Mouse (Mus musculus) c-Kit-positive CD71-positive TER-119-positive erythroid progenitor cells, embryonic 14.5 days (primary cell): ENCODE data around the gene Prr3.
A peak's percentile ranks its signal among the peaks of the same experiment; 100 is the strongest.
"Not testable (repeated sequence)": the region's sequence is repeated elsewhere in the genome, so short reads cannot be mapped to it uniquely, and the experiment has no call there.

Experiments
- DNase-seq: peaks from one replicate; pipeline ENCODE4 v3.0.0-alpha.2; 2013; ENCODE audit warnings: low spot score

Prr3 gene

DNA sequence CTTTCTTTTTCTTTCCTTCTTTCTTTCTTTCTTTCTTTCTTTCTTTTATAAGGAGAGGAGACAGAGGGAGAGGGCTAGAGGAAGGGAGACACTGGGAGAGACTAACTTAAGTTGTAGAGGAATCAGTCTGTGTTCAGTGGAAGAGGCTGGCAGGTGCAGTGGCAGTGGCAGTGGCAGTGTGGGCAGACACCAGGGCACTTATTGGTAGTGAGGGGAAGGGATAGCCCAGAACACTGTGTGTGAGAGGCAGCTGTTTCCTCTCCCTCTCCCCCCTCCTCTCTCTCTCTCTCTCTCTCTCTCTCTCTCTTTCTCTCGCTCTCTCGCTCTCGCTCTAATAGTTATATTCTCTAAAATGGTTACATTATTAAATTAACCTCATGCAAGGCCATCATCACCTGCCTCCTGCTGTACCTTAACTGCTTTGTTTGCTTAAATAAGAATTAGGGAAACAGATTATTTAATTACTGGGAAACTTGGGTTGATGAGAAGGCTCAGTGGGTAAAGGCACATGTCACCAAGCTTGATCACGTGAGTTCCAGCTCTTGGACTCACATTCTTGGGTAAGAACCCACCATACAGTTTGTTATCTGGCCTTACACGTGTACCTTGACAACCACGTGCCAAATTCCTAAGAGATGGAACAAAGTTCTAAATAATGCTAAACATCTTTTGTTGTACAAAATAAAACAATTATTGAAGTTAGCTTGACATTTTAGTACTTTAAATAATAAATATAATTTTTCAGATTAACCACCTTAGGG, 18.7 kb upstream of the Prr3 start:
- no peak for DNase-seq

DNA sequence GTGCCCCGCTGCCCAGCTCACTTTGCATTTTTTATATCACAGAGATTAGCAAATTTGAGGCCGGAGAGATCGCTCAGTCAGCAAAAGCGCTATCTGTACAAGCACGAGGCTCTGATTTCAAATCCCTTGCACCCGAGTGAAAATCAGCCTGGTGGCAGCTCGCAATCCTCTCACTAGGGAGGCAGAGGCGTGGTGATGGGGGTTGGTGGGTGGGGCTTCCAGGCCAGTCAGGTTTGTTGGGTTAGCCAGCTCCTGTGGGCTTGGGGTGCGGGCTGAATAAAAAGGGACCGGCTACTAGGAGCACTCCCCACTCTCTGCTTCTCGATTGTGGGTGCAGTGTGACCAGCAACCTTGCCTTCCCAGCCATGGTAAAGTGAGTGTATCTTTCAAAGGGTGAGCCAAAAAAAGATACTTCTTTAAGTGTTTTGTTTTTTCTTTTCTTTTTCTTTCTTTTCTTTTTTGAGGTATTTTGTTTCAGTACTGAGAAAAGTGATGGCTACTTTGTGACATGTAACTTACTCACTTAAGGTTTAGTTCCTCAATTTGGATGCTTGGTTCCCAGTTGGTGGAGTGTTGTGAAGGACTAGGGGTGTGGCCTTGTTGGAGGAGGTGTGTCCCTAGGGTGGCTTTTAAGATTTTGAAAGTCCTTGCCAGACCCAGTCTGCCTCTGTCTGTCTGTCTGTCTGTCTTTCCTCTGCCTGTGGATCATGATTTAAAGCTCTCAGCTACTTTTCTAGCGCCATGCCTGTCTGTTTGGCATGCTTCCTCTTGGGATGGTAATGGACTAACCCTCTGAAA, 17.9 kb upstream of the Prr3 start:
- no peak for DNase-seq

DNA sequence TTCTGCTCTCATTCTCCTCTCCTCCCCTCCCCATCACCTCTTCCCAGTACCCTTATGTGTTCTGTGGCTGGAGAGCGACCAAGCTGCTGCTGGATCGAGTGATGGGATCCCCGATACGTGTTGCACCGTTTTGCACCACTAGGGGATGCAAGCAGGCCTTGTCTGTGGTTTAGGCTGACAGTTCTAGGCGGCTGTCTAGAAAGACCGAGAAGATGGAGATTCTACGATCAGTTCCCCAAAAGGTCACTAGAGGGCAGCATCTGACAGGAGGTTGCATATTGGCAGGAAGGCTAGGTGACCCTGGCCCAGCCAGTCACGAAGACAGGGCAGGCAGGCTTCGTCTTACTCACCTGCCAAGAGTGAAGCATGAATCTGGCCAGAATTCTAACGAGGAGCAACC, 16.9 kb upstream of the Prr3 start:
- peak; percentile 99 for DNase-seq

DNA sequence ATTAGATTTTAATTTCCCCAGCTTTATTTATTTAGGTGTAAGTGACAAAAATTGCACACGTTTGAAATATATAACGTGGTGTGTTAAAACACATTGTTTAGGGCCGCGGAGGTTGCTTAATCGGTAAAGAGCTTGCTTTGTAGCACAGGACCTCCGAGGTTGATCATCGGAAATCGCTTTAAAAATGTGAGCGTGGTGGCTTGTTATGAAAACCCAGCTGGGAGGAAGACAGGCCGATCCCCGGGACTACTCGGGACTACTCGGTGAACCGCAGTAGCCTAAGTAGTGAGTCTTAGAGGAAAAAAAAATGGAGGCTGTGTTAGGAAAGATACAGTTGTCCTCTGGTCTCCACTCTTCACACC, 14.8 kb upstream of the Prr3 start:
- no peak for DNase-seq

DNA sequence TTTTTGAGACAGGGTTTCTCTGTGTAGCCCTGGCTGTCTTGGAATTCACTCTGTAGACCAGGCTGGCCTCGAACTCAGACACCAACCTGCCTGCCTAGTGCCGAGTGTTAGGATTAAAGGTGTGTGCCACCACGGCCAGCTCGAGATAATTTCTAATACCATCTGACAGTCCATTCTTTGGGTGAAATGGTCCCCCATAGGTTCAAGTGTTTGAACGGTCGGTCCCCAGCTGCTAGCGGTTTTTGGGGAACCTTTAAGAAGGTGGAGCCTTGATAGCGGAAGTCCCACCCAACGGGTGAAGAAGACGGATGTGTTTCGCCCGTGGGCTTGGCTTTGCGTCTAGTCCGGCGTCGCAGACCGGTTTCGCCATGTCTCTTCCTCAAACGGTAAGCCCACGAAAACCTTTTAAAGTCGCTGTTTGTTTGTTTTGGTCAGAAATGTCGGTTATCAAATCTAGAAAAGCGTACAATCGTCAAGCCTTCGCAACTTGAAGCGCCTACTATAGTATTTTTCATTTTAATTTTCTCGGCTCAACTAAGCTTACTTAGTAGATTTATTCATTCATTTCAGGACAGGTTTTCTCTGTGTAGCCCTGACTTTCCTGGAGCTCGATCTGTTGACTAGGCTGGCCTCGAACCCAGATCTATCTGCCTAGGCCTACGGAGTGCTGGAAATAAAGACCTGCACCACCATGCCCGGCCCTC, 14.3 kb upstream of the Prr3 start:
- DNase-seq: peak; percentile 82

DNA sequence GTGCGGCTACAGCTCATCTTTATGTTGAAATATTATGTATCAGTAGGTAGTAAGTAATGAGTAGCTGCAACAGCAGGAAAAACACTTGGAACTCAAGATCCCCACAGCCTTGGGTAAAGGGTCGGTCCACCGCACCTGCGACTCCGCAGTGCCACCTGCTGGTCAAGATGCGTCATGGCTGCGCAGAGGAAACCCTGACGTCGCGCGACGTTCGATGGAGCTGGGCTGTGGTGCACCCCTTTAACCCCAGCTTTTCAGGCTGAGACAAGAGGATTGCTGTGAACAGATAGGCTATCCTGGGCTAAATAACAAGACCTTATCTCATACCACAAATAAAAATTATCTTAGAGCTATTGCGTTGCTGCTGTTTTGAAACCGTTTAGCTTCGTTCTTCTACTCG, 13.6 kb upstream of the Prr3 start:
- peak; percentile 78 for DNase-seq

DNA sequence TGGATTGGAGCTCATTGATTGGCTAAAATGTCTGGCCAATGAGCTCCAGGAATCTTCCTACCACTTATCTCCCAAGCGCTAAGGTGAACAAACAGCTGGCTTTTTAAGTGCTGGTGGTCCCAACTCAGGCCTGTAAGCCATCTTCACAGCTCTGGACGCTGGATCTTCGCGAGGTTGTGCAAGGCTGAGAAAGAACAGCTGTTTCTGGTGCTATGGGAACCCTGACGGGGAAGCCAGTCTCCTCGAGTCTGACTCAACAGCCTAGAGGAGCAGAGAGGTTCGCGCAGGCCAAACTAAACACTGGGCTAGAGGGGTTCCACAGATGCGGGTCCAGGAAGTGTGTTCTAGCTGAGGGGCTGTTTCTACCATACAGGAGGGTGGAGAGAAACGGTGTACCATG, 11.7 kb upstream of the Prr3 start:
- DNase-seq: no peak

DNA sequence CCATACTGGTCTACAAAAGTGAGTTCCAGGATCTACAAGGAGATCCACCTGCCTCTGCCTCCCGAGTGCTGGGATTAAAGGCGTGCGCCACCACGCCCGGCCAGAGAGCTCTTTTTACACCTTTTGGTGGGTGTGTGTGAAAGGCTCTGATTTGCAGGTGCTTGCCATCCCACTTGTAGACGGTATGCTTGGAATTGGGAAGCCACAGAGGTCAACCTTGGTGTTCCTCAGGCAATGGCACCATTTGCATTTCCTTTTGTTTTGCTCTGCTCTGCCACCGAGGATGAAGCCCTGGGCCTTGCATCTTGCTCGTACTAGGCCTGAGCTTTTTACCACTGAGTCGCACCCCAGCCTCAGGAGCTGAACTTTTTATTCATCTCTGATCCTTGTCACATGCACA, 1.7 kb upstream of the Prr3 start:
- DNase-seq: no peak

DNA sequence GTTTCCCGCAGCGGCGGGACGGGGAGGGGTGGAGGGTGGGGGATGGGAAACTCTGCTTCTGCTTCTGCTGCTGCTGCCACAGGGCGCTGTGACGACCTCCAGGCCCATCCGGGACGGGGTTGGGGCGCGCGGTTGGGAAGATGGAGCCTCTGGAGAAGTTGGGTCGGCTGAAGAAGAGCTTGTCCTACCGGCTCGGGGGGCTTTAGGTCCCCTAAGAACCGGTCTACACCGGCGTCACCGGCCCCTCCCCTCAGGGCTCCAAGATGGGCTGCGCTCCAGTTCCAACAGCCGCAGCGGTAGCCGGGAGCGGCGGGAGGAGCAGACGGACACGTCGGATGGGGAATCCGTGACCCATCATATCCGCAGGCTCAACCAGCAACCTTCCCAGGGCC, 323 bp upstream of the Prr3 start:
- DNase-seq: no peak

DNA sequence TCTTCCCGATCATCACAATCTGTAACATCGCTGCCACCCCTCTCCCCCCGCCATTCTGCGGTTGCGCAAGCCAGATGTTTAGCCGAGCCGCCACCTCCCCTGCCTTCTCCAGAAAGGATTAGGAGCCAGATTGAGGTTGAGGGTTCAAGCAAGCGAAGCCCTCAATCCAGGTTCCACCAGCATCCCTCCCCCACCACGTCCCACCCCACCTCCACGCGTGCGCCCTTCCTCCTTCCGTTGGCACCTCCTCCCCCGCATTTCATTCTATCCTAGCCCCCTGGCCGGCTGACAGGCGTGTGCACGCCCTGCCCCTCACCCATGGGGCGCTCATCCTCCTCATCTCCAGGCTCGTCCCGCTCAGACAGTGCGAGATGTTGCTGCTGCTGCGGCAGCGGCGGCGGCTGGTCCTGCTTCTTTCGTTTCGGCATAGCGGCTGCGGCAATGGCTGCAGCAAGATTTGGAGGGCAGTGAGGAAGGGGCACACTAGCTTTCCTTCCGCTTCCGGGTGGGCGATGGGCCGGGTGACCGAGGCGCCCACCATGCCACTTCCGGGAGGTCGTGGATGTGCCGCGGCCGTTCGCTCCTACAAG, 1.1 kb downstream of the Prr3 start:
- DNase-seq: no peak

DNA sequence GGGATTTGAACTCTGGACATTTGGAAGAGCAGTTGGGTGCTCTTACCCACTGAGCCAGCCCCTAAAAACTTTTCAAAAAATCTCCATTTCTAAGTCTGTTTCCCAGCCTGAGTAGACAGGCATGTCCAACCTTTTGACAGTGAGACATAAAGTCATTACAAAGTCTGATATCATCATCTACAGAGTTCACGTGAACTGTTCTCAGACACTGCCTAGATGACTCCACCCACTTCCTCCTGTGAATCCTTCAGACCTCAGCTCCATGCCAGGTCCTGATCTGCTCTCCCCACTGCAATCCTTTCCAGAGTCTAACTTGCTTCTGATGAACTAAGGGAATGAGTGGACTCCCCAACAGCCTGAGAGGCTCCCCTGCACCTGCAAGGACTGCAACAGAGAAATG, 7.9 kb downstream of the Prr3 start:
- no peak for DNase-seq

DNA sequence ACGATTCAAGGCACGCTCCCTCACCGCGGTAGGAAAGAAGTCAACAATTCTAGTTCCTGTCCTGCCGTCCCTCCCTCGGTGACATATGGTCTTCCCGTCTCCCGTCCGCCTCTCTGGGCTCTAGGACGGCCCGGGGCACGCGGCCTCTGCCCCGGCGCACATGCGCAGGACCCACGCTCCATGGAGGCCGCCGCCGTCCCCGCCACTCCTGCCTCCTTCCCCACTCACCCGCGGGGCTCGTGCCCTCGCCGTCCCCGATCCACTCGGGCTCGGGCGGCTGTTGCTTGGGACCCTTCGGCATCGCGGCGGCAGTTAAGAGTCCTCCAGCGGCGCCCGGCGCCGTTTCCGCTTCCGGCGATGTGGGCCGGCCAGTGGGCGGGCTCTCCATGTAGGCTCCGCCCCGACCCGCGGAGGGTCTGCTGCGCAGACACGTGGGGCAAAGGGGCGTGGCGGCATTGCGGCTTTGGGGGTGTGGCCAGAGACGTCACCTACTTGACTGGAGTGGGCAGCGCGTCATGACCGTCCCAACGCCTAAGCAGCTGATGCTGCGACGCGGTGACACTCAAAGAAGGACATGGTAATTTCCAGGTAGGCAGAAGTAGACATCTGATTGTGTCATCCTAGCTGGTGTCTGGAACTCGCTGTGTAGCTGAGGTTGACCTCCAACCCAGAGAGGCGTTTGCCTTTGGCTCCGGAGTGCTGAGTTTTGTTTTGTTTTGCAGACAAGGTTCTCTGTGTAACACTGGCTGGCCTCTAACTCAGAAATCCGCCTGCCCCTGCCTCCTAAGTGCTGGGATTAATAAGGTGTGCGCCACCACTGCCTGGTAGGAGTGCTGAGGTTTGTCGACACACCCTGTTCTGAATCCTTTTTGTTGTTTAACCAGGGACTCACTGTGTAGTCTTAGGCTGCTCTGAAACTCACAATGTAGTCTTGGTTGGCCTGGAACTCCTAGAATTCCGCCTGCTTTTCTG, 10.3 kb downstream of the Prr3 start, which contains the start of gene Abcf1:
Abcf1 (minus strand) TSS at position 344 of the 972 bp plus-strand sequence.
- peak; percentile 96 for DNase-seq

DNA sequence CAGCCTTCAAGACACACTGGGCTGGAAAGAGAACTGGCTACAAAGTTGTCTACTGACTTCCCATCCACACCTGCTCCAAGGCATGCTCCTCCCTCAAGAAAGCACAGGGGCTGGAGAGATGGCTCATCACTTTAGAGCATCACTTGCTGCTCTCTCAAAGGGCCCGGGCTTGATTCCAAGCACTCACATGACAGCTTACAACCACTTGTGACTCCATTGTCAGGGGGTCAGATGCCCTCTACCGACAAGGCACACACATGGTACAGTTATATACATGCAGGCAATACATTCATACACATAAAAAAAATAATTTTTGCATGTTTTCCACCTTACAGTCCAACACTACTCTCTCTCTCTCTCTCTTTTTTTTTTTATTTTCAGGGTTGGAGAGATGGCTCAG, 12.4 kb downstream of the Prr3 start:
- DNase-seq: no peak

DNA sequence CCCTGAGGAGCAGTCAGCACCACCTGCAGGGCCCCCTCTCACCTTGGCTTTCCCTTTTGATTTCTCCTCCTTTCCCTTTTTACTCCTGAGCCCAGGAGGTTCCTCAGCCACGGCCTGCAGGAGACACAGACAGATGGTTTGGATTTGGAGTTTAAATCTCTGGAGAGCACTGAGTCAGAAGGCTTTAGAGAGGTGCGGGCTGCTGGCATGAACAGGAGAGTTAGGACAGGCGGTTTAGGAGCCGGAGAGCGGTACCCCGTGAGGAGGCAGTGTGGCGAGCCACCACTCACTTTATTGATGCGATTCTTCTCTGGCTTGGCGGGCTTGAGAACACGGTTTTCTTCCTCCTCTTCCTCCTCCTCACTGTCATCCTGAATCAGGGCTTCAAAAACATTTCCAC, 16.8 kb downstream of the Prr3 start:
- DNase-seq: no peak

DNA sequence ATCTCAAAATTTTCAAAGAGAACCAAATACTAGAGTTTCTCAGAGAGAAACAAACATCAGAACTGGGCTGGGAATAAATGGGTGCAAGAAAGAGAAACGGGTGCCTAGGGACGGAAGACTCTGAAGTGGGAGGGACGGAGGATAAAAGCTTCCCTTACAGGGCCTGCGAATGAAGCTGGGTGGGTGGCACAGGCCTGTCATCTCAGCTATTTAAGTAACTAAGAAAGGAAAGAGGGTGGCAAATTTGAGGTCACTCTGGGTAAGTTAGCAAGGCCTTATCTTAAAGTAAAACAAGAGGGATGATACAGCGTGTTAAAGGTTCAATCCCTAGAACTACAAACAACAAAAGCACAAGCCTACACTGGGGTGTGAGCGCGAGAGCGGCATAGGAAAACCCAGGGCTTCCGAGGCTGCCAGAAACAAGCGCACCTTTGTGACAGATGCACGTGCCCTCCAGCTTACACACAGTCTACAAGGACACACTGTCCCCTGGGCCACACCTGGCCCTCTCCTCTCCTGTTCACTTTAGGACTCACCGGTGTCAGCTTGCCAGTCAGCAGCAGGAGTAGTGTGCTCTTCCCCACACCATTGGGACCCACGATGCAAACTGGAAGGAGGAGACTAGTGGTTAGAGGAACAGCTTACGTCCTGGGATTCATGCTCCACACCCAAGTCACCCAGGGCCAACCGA, 21.4 kb downstream of the Prr3 start:
- DNase-seq: no peak

DNA sequence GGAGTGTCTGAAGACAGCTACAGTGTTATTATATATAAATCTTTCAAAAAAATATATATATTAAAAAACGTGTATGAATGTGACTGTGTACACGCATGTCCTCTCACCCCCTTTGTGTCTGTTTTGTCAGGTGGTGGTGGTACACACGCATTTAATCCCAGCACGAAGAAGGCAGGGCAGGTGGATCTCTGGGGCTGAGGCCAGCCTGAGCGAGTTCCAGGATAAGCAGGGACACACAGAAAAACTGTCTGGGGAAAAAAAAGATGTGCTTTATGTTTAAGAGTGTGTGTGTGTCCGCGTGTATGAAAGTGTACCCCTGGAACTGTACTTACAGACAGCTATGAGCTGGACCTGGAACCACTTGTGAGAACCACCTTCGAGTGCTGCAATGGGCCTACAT, 25.4 kb downstream of the Prr3 start:
- no peak for DNase-seq

DNA sequence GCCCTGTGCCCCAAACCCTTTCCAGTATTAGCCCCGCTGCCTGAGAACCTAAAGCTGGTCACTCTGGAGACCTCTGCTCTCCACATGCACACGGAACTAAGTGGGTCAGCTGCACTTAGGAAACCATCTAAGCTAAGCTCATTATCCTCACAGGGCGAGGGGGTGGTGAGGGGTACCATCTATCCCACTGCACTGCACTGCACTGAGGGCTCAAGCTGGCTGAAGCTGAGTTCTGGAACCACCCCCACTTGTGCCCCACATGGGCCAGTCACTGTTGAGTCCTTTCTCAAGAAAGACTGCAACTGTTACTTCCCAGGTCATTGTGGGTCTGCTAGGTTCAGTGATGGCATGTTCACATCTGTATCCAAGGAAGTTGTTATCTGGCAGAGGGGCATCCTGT, 27.5 kb downstream of the Prr3 start:
- DNase-seq: not testable (repeated sequence)

DNA sequence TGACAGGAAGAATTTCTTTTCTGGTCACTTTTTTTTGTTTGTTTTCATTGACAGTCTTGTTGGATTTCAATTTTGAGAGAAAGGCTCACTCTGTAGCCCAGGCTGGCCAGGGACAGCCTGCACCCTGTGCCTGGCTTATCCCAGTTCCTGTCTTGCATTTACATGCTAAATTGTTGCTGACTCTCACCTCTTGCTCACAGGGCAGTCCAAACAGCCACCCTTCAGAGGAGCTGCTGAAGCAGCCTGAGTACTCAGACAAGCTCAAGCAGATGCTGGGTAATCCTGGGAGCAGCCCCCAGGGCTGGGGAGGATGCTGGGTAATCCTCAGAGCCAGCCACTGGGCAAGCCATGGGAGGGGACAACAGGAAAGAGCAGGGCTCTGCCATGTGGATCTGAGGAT, 29.1 kb downstream of the Prr3 start:
- DNase-seq: not testable (repeated sequence)

DNA sequence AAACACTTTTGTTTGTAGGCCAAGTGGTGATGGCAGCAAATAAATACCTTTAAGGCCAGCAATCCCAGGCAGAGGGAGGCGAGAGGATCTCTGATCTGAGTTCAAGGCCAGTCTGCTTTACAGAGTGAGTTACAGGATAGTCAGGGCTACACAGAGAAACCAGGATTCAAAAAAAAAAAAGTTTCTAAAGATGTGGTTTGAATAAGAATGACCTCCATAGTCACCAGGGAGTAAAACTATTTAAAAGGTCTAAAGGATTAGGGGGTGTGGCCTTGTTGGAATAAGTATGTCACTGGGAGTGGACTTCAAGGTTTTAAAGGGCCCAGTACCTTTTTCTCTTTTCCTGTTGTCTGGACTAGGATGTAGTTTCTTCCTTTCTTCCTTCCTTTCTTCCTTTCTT, 40.1 kb downstream of the Prr3 start:
- DNase-seq: no peak

DNA sequence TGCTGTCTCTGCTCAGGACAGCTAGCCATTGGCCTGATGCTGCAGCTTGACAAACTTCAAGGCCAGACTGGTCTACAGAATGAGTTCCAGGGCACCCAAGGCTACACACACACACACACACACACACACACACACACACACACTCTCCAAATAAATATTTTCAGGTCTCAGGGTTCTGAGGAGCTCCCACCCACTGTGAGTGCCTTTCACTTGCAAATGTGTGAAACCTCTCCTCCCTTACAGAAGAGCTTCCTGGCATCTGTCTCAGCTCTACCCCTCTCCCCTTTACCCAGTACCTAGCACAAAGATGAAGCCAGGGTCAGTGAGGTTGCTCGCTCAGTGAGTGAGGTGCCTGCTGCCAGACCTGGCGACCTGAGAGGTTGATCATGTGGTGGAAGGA, 40.9 kb downstream of the Prr3 start:
- no peak for DNase-seq
